Mouse (Mus musculus): ENCODE data around the gene Bend3. TPM values are rescaled to one million over a fixed set of nuclear protein-coding genes. Genes with fewer than 3 reads are reported as not detected.

Gene Bend3
- total and polyA plus RNA-seq, 2 experiments from 2014 or later: 1.5 to 10.7 TPM

- no peak overlapping the region for H3K9ac ChIP-seq (replicated peaks; ENCODE audit: low read length)
- TF ChIP-seq CTCF (IDR thresholded peaks at IDR 0.05; ENCODE audit: low read depth): no peak
- ATAC-seq (no peak), DNase-seq (ENCODE audit: low spot score) (no peak)
- 83% methylated on average over 6 of the region's 6 CpGs for WGBS
- H3K36me3 ChIP-seq (ENCODE audit: insufficient read depth, low read length): no peaks in the 10 kb centered on the region
- no peaks in the 10 kb centered on the region for H3K9me3 ChIP-seq (ENCODE audit: low read length)
- H3K4me2 ChIP-seq (ENCODE audit: low read depth, low read length): no peak overlapping the region
- H3K4me1 ChIP-seq (ENCODE audit: insufficient read depth, low read length): peaks cover 4% of the 10 kb centered on the region
- H3K27me3 ChIP-seq (ENCODE audit: insufficient read depth, low read length): no peaks in the 10 kb centered on the region
- no peak overlapping the region for H3K4me3 ChIP-seq (ENCODE audit: low read length)
- no peak overlapping the region for H3K27ac ChIP-seq
Observed at GRCm38 (mm10) chr10:43485751-43486268, 7.2 kb downstream of the Bend3 start.

- Histone ChIP-seq H3K4me1 (ENCODE audit: insufficient read depth, low read length) (peaks cover 4% of the 10 kb centered on the region), H3K27me3 (ENCODE audit: insufficient read depth, low read length) (no peaks in the 10 kb centered on the region), H3K4me3 (ENCODE audit: low read length) (no peak overlapping the region), H3K27ac (no peak overlapping the region), H3K36me3 (ENCODE audit: insufficient read depth, low read length) (no peaks in the 10 kb centered on the region), H3K4me2 (ENCODE audit: low read depth, low read length) (no peak overlapping the region), H3K9me3 (ENCODE audit: low read length) (no peaks in the 10 kb centered on the region), H3K9ac (replicated peaks; ENCODE audit: low read length) (no peak overlapping the region)
- WGBS: 83% methylated on average over 3 of the region's 3 CpGs
- DNase-seq (ENCODE audit: low spot score) (no peak), ATAC-seq (no peak)
- TF ChIP-seq CTCF (IDR thresholded peaks at IDR 0.05; ENCODE audit: low read depth): no peak
Observed at GRCm38 (mm10) chr10:43487441-43488010, 8.9 kb downstream of the Bend3 start.

GRCm38 (mm10) chr10:43488258-43488657, 9.6 kb downstream of the Bend3 start:
- H3K27me3 ChIP-seq (ENCODE audit: insufficient read depth, low read length): no peaks in the 10 kb centered on the region
- ATAC-seq (no peak), DNase-seq (ENCODE audit: low spot score) (no peak)
- no peak for TF ChIP-seq CTCF (IDR thresholded peaks at IDR 0.05; ENCODE audit: low read depth)
- H3K27ac ChIP-seq: no peak overlapping the region
- peaks cover 4% of the 10 kb centered on the region for H3K4me1 ChIP-seq (ENCODE audit: insufficient read depth, low read length)
- no peak overlapping the region for H3K4me2 ChIP-seq (ENCODE audit: low read depth, low read length)
- H3K9me3 ChIP-seq (ENCODE audit: low read length): no peaks in the 10 kb centered on the region
- H3K36me3 ChIP-seq (ENCODE audit: insufficient read depth, low read length): no peaks in the 10 kb centered on the region
- H3K9ac ChIP-seq (replicated peaks; ENCODE audit: low read length): no peak overlapping the region
- H3K4me3 ChIP-seq (ENCODE audit: low read length): no peak overlapping the region
- 79% methylated on average over 4 of the region's 4 CpGs for WGBS

- H3K27ac ChIP-seq: no peak overlapping the region
- DNase-seq (ENCODE audit: low spot score) (no peak), ATAC-seq (no peak)
- H3K36me3 ChIP-seq (ENCODE audit: insufficient read depth, low read length): no peaks in the 10 kb centered on the region
- H3K4me3 ChIP-seq (ENCODE audit: low read length): no peak overlapping the region
- H3K27me3 ChIP-seq (ENCODE audit: insufficient read depth, low read length): no peaks in the 10 kb centered on the region
- no peaks in the 10 kb centered on the region for H3K4me1 ChIP-seq (ENCODE audit: insufficient read depth, low read length)
- H3K4me2 ChIP-seq (ENCODE audit: low read depth, low read length): no peak overlapping the region
- no peak for TF ChIP-seq CTCF (IDR thresholded peaks at IDR 0.05; ENCODE audit: low read depth)
- 88% methylated on average over 7 of the region's 7 CpGs for WGBS
- H3K9ac ChIP-seq (replicated peaks; ENCODE audit: low read length): no peak overlapping the region
- H3K9me3 ChIP-seq (ENCODE audit: low read length): no peaks in the 10 kb centered on the region
Observed at GRCm38 (mm10) chr10:43489139-43489538, 10.5 kb downstream of the Bend3 start.

DNA sequence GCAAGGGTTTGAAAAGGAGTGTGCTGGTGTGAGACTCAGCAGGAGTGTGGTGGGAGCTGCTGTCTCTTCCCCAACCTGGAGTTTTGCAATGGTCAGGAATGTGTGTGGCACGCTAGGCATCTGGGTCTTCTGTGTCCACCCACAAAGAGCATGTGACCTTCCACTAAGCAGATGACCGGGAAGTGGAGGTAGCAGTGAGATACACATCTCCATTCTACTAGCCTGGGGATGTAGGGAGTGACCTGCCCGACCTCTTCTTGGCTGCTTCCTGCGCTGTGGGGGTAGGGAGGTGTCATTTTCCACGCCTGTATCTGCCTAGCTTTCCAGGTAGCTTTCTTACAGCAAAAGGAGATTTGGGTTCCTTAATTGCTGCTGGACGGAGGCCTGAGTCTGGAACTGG, 10.9 kb downstream of the Bend3 start:
- Histone ChIP-seq H3K4me1 (ENCODE audit: insufficient read depth, low read length) (no peaks in the 10 kb centered on the region), H3K9me3 (ENCODE audit: low read length) (no peaks in the 10 kb centered on the region), H3K27ac (no peak overlapping the region), H3K4me3 (ENCODE audit: low read length) (no peak overlapping the region), H3K36me3 (ENCODE audit: insufficient read depth, low read length) (0 out of 2 replicates have a peak, but pooled peaks cover 2% of the 10 kb centered on the region), H3K4me2 (ENCODE audit: low read depth, low read length) (no peak overlapping the region), H3K27me3 (ENCODE audit: insufficient read depth, low read length) (no peaks in the 10 kb centered on the region), H3K9ac (replicated peaks; ENCODE audit: low read length) (no peak overlapping the region)
- ATAC-seq (no peak), DNase-seq (ENCODE audit: low spot score) (no peak)
- WGBS: 67% methylated on average over 6 of the region's 6 CpGs
- no peak for TF ChIP-seq CTCF (IDR thresholded peaks at IDR 0.05; ENCODE audit: low read depth)

- Histone ChIP-seq H3K4me1 (ENCODE audit: insufficient read depth, low read length) (no peaks in the 10 kb centered on the region), H3K9ac (replicated peaks; ENCODE audit: low read length) (no peak overlapping the region), H3K9me3 (ENCODE audit: low read length) (no peaks in the 10 kb centered on the region), H3K36me3 (ENCODE audit: insufficient read depth, low read length) (0 out of 2 replicates have a peak, but pooled peaks cover 6% of the 10 kb centered on the region), H3K27me3 (ENCODE audit: insufficient read depth, low read length) (no peaks in the 10 kb centered on the region), H3K4me2 (ENCODE audit: low read depth, low read length) (no peak overlapping the region), H3K4me3 (ENCODE audit: low read length) (no peak overlapping the region), H3K27ac (no peak overlapping the region)
- no peak for DNase-seq (ENCODE audit: low spot score)
- WGBS: 75% methylated on average over 8 of the region's 8 CpGs
- no peak for TF ChIP-seq CTCF (IDR thresholded peaks at IDR 0.05; ENCODE audit: low read depth)
- no peak for ATAC-seq
Observed at GRCm38 (mm10) chr10:43490034-43490433, 11.4 kb downstream of the Bend3 start.

DNA sequence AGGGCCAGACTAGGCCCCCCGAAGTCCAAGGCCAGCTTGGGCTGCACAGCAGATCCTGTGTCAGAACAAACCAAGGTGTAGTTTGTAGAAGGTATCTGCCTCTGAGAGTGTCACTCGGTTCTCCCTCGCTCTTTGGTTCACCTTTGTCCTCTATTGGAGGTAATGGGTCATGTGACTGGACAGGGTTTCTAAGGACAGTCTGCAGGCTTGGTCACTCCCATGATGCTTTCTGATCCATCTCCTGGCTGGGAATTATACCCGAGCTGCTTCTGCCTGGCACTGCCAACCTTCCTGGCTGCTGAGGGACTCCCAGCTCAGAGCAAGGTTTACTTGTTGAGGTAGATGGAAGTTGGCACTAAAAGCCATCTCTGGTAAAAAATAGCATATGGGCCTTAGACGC, 12.2 kb downstream of the Bend3 start:
- Histone ChIP-seq H3K27ac (no peak overlapping the region), H3K4me3 (ENCODE audit: low read length) (no peak overlapping the region), H3K4me2 (ENCODE audit: low read depth, low read length) (no peak overlapping the region), H3K36me3 (ENCODE audit: insufficient read depth, low read length) (0 out of 2 replicates have a peak, but pooled peaks cover 6% of the 10 kb centered on the region), H3K9ac (replicated peaks; ENCODE audit: low read length) (no peak overlapping the region), H3K4me1 (ENCODE audit: insufficient read depth, low read length) (no peaks in the 10 kb centered on the region), H3K9me3 (ENCODE audit: low read length) (no peaks in the 10 kb centered on the region), H3K27me3 (ENCODE audit: insufficient read depth, low read length) (no peaks in the 10 kb centered on the region)
- TF ChIP-seq CTCF (IDR thresholded peaks at IDR 0.05; ENCODE audit: low read depth): no peak
- WGBS: 85% methylated on average over 5 of the region's 5 CpGs
- ATAC-seq (no peak), DNase-seq (ENCODE audit: low spot score) (no peak)

Measured in hindbrain, postnatal 0 days (tissue).